Mouse (Mus musculus): ENCODE data around the gene Actbl2.

DNA sequence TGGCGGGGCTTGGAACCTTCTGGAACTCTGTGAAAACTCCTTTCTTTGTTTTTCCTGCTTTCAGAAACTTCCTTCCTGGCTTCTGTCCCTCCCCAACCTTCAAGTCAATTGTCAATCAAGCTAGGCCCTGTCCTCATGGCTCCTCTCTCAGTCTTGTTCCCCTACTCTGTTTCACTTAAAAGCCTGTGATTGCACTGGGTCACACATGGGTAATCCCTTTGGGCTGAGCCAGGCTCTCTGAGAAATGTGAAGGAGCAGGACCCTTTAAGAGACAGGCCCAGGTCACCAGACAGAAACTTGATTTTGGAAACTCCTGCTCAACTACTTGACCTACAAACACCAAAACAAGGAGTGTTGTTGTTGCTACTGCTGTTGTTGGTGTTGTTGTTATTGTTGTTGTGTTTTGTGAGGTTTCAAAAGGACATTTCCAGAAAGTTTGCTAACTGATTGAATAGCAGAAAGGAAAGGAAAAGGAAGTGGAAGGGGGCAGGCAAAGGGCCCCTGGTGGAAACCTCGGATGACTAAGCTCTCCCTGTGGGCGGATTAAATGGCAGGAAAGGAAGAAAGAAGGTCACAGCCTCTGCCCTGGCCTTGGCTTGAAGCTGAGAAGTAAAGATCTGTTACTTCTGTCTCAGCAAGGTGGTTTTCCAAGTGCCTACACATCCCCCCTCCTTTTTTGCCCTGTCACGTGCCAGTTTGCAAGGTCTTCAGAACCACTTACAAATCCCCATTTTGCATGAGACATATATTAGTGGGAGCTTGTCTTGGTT lies 10.6 kb downstream of the Actbl2 start:
- TF ChIP-seq JUN (IDR thresholded peaks at IDR 0.05; ENCODE audit: insufficient read depth, low read depth, low read length) (no peak), CHD1 (IDR thresholded peaks at IDR 0.05; ENCODE audit: low read depth, low read length) (no peak), CTCF (conservative IDR thresholded peaks at IDR 0.05 in 1 of 2, IDR thresholded peaks at IDR 0.05 in 1 of 2; ENCODE audit: low read depth in 2 of 2, low read length in 2 of 2) (no peak), POLR2A (IDR thresholded peaks at IDR 0.05; ENCODE audit: low read depth, low read length) (no peak), USF2 (conservative IDR thresholded peaks at IDR 0.05; ENCODE audit: low read depth, low read length) (no peak), PAX5 (IDR thresholded peaks at IDR 0.05; ENCODE audit: low read length) (no peak), MXI1 (IDR thresholded peaks at IDR 0.05; ENCODE audit: low read depth, low read length) (no peak), E2F4 (IDR thresholded peaks at IDR 0.05; ENCODE audit: insufficient replicate concordance, low read depth, low read length) (no peak), HCFC1 (IDR thresholded peaks at IDR 0.05; ENCODE audit: low read depth, low read length) (no peak), RAD21 (IDR thresholded peaks at IDR 0.05; ENCODE audit: low read depth, low read length) (no peak), MYC (IDR thresholded peaks at IDR 0.05; ENCODE audit: low read depth, low read length) (no peak), ZC3H11A (IDR thresholded peaks at IDR 0.05; ENCODE audit: low read depth, low read length) (no peak), SMC3 (IDR thresholded peaks at IDR 0.05; ENCODE audit: low read depth, low read length) (no peak), TCF12 (IDR thresholded peaks at IDR 0.05; ENCODE audit: low read depth, low read length) (no peak)

All from CH12.LX (cell line).